Mouse (Mus musculus): ENCODE results near the gene Fcgrt. TPM values are rescaled to one million over a fixed set of nuclear protein-coding genes. Genes with fewer than 3 reads are reported as not detected.

Gene Fcgrt
- total and polyA plus RNA-seq, 3 experiments, result 0.13 to 0.16 TPM; not detected in 1

GRCm38 (mm10) chr7:45147267-45147666 is 43.6 kb upstream of the Fcgrt start:
- Histone ChIP-seq H3K79me2 (replicated peaks; ENCODE audit: control insufficient read depth, extremely low read depth, insufficient read depth, poor library complexity, severe bottlenecking) (no peaks in the 10 kb centered on the region), H3K27ac (ENCODE audit: insufficient read depth, low read depth) (no peak overlapping the region), H3K4me1 (ENCODE audit: control insufficient read depth in 1 of 2, insufficient read depth in 2 of 2) (peaks cover 5 to 29% of the 10 kb centered on the region in 2 experiments), H3K4me3 (replicated peaks in 1 of 3; ENCODE audit: low read depth in 2 of 3, low read length in 2 of 3, poor library complexity in 1 of 3) (no peak overlapping the region), H3K9ac (ENCODE audit: insufficient read depth, low read depth) (no peak overlapping the region), H3K9me3 (replicated peaks; ENCODE audit: low read length) (no peaks in the 10 kb centered on the region), H3K4me2 (ENCODE audit: insufficient read depth, low read depth, poor library complexity, severe bottlenecking) (no peak overlapping the region), H3K36me3 (replicated peaks in 1 of 2; ENCODE audit: control insufficient read depth in 1 of 2, insufficient read depth in 1 of 2, low read length in 1 of 2) (peaks cover 12 to 75% of the 10 kb centered on the region in 2 experiments), H3K27me3 (replicated peaks) (no peaks in the 10 kb centered on the region)
- dilution Hi-C loops (cut with MboI; ENCODE audit: extremely low pct_ligation_motif_present, extremely low pct_unique_long_range_greater_than_20kb, low sequenced_read_pairs), result no loop called here
- no peak for DNase-seq (ENCODE audit: extremely low read depth)
- in situ Hi-C loops (cut with MboI; ENCODE audit: low pct_ligation_motif_present, low pct_unique_long_range_greater_than_20kb, low sequenced_read_pairs), result no loop called here
- TF ChIP-seq MEF2A (IDR thresholded peaks at IDR 0.05; ENCODE audit: borderline replicate concordance, low read depth, low read length) (no peak), IRF4 (IDR thresholded peaks at IDR 0.05; ENCODE audit: low read depth, low read length) (no peak), JUN (IDR thresholded peaks at IDR 0.05; ENCODE audit: insufficient read depth, low read depth, low read length) (no peak), MAX (IDR thresholded peaks at IDR 0.05; ENCODE audit: low read length) (no peak), EP300 (IDR thresholded peaks at IDR 0.05; ENCODE audit: low read length) (no peak), NRF1 (IDR thresholded peaks at IDR 0.05; ENCODE audit: low read depth, low read length) (no peak), MAZ (IDR thresholded peaks at IDR 0.05; ENCODE audit: low read depth, low read length) (no peak), KAT2A (IDR thresholded peaks at IDR 0.05; ENCODE audit: insufficient replicate concordance, low read length) (no peak), MXI1 (IDR thresholded peaks at IDR 0.05; ENCODE audit: low read depth, low read length) (no peak), SMC3 (IDR thresholded peaks at IDR 0.05; ENCODE audit: low read depth, low read length) (no peak), CTCF (conservative IDR thresholded peaks at IDR 0.05 in 1 of 2, IDR thresholded peaks at IDR 0.05 in 1 of 2; ENCODE audit: low read depth in 2 of 2, low read length in 2 of 2) (no peak), ZMIZ1 (IDR thresholded peaks at IDR 0.05; ENCODE audit: low read depth, low read length) (no peak), NELFE (IDR thresholded peaks at IDR 0.05; ENCODE audit: low read depth, low read length) (no peak), CHD2 (IDR thresholded peaks at IDR 0.05; ENCODE audit: low read length) (no peak), TCF12 (IDR thresholded peaks at IDR 0.05; ENCODE audit: low read depth, low read length) (no peak)

- Histone ChIP-seq H3K4me2 (ENCODE audit: insufficient read depth, low read depth, poor library complexity, severe bottlenecking) (no peak overlapping the region), H3K79me2 (replicated peaks; ENCODE audit: control insufficient read depth, extremely low read depth, insufficient read depth, poor library complexity, severe bottlenecking) (no peaks in the 10 kb centered on the region), H3K4me1 (ENCODE audit: control insufficient read depth in 1 of 2, insufficient read depth in 2 of 2) (peaks cover under 1 to 21% of the 10 kb centered on the region in 2 experiments; a peak in 3 of 4 replicates), H3K9ac (ENCODE audit: insufficient read depth, low read depth) (no peak overlapping the region), H3K36me3 (replicated peaks in 1 of 2; ENCODE audit: control insufficient read depth in 1 of 2, insufficient read depth in 1 of 2, low read length in 1 of 2) (peaks cover 12 to 82% of the 10 kb centered on the region in 2 experiments), H3K27me3 (replicated peaks) (no peaks in the 10 kb centered on the region), H3K27ac (ENCODE audit: insufficient read depth, low read depth) (no peak overlapping the region), H3K4me3 (replicated peaks in 1 of 3; ENCODE audit: low read depth in 2 of 3, low read length in 2 of 3, poor library complexity in 1 of 3) (no peak overlapping the region), H3K9me3 (replicated peaks; ENCODE audit: low read length) (no peaks in the 10 kb centered on the region)
- TF ChIP-seq RAD21 (IDR thresholded peaks at IDR 0.05; ENCODE audit: low read depth, low read length) (no peak), POLR2A (IDR thresholded peaks at IDR 0.05; ENCODE audit: low read depth, low read length) (no peak), TCF12 (IDR thresholded peaks at IDR 0.05; ENCODE audit: low read depth, low read length) (no peak), HCFC1 (IDR thresholded peaks at IDR 0.05; ENCODE audit: low read depth, low read length) (no peak), EP300 (IDR thresholded peaks at IDR 0.05; ENCODE audit: low read length) (no peak), CHD2 (IDR thresholded peaks at IDR 0.05; ENCODE audit: low read length) (no peak), ELF1 (IDR thresholded peaks at IDR 0.05; ENCODE audit: low read depth, low read length) (no peak), MAFK (IDR thresholded peaks at IDR 0.05; ENCODE audit: insufficient replicate concordance, low read length) (no peak), ZNF384 (IDR thresholded peaks at IDR 0.05; ENCODE audit: low read depth, low read length) (no peak), SMC3 (IDR thresholded peaks at IDR 0.05; ENCODE audit: low read depth, low read length) (no peak), CHD1 (IDR thresholded peaks at IDR 0.05; ENCODE audit: low read depth, low read length) (no peak), UBTF (IDR thresholded peaks at IDR 0.05; ENCODE audit: low read depth, low read length) (no peak), MXI1 (IDR thresholded peaks at IDR 0.05; ENCODE audit: low read depth, low read length) (no peak), JUN (IDR thresholded peaks at IDR 0.05; ENCODE audit: insufficient read depth, low read depth, low read length) (no peak), BHLHE40 (IDR thresholded peaks at IDR 0.05; ENCODE audit: low read depth, low read length) (no peak), USF1 (IDR thresholded peaks at IDR 0.05; ENCODE audit: low read depth, low read length) (no peak), NELFE (IDR thresholded peaks at IDR 0.05; ENCODE audit: low read depth, low read length) (no peak), NRF1 (IDR thresholded peaks at IDR 0.05; ENCODE audit: low read depth, low read length) (no peak)
- in situ Hi-C loops (cut with MboI; ENCODE audit: low pct_ligation_motif_present, low pct_unique_long_range_greater_than_20kb, low sequenced_read_pairs), result no loop called here
- dilution Hi-C loops (cut with MboI; ENCODE audit: extremely low pct_ligation_motif_present, extremely low pct_unique_long_range_greater_than_20kb, low sequenced_read_pairs), result no loop called here
- no peak for DNase-seq (ENCODE audit: extremely low read depth)
These were observed 41.8 kb upstream of the Fcgrt start for GRCm38 (mm10) chr7:45145460-45145859.
